Mouse (Mus musculus) MEL (cell line): ENCODE results near the gene Rpl6. TPM values are rescaled to one million over a fixed set of nuclear protein-coding genes. Genes with fewer than 3 reads are reported as not detected.

Source experiments
- DNase-seq: peaks from one replicate; pipeline ENCODE4 v3.0.0; 2011; ENCODE audit warnings: low read depth, low spot score
- H3K27ac ChIP-seq: 2 replicates; pipeline ENCODE4 v1.5.1; 2012; ENCODE audit warnings: low read depth, mild to moderate bottlenecking, control low read depth, low read length, moderate library complexity; ENCODE audit not compliant: control insufficient read depth
- H3K27me3 ChIP-seq, 2 experiments: fragments of 150-350 bp in 1 of 2; sonication (generic) in 1 of 2; 2 replicates each; pipeline ENCODE4 v1.6.1; 2012; ENCODE audit warnings: low read length in 2 of 2, mild to moderate bottlenecking in 2 of 2, improper control_type of control experiment in 1 of 2, moderate library complexity in 1 of 2; ENCODE audit not compliant: insufficient read depth in 2 of 2, control insufficient read depth in 1 of 2
- H3K36me3 ChIP-seq, 2 experiments: 2 replicates each; pipeline ENCODE4 v1.6.1; 2012 to 2014; ENCODE audit warnings: low read length in 2 of 2, improper control_type of control experiment in 1 of 2, inconsistent platforms in 1 of 2, mild to moderate bottlenecking in 1 of 2; ENCODE audit not compliant: insufficient read depth in 2 of 2, control insufficient read depth in 1 of 2
- H3K4me1 ChIP-seq, 2 experiments: fragments of 150-350 bp in 1 of 2; sonication (generic) in 1 of 2; 2 replicates each; pipeline ENCODE4 v1.6.1; 2012; ENCODE audit warnings: low read length in 2 of 2, improper control_type of control experiment in 1 of 2, mild to moderate bottlenecking in 1 of 2; ENCODE audit not compliant: insufficient read depth in 2 of 2, control insufficient read depth in 1 of 2
- H3K4me3 ChIP-seq, 2 experiments: fragments of 150-350 bp in 1 of 2; sonication (generic) in 1 of 2; 2 replicates each; pipeline ENCODE4 v1.5.1; 2012; ENCODE audit warnings: low read depth in 2 of 2, low read length in 2 of 2, mild to moderate bottlenecking in 2 of 2, moderate library complexity in 2 of 2, control low read depth in 1 of 2, improper control_type of control experiment in 1 of 2; ENCODE audit not compliant: control insufficient read depth in 1 of 2, insufficient read depth in 1 of 2
- H3K79me2 ChIP-seq: 2 replicates; pipeline ENCODE4 v1.6.1; 2012; ENCODE audit warnings: mild to moderate bottlenecking, low read length, moderate library complexity; ENCODE audit not compliant: control insufficient read depth, poor library complexity, insufficient read depth
- H3K9ac ChIP-seq: 2 replicates; pipeline ENCODE4 v1.6.1; 2012; ENCODE audit warnings: low read depth, mild to moderate bottlenecking, control low read depth, low read length, moderate library complexity; ENCODE audit not compliant: control insufficient read depth, poor library complexity, severe bottlenecking
- H3K9me3 ChIP-seq: fragments of 150-350 bp; sonication (generic); replicated peaks from 2 replicates; pipeline ENCODE4 v1.6.1; 2012; ENCODE audit warnings: mild to moderate bottlenecking, low read length, improper control_type of control experiment, moderate library complexity; ENCODE audit not compliant: insufficient read depth
- BHLHE40 ChIP-seq: IDR thresholded peaks from 2 replicates; pipeline ENCODE4 v1.6.1; 2012; ENCODE audit warnings: low read depth, mild to moderate bottlenecking, inconsistent platforms, low read length, improper control_type of control experiment, borderline replicate concordance
- CHD1 ChIP-seq: IDR thresholded peaks from 2 replicates; pipeline ENCODE4 v1.6.1; 2012; ENCODE audit warnings: low read depth, mild to moderate bottlenecking, inconsistent platforms, low read length, improper control_type of control experiment
- CHD2 ChIP-seq: IDR thresholded peaks from 2 replicates; pipeline ENCODE4 v1.6.1; 2011; ENCODE audit warnings: low read length, improper control_type of control experiment
- CTCF ChIP-seq, 3 experiments: IDR thresholded peaks in 2 of 3; conservative IDR thresholded peaks in 1 of 3; 2 replicates each; pipeline ENCODE4 v1.5.1; 2011 to 2012; ENCODE audit warnings: low read length in 3 of 3, low read depth in 2 of 3, mild to moderate bottlenecking in 2 of 3, improper control_type of control experiment in 1 of 3, inconsistent platforms in 1 of 3, mixed read lengths in 1 of 3, moderate library complexity in 1 of 3; ENCODE audit not compliant: control insufficient read depth in 1 of 3, insufficient read depth in 1 of 3, poor library complexity in 1 of 3, severe bottlenecking in 1 of 3
- ELF1 ChIP-seq: IDR thresholded peaks from 2 replicates; pipeline ENCODE4 v1.6.1; 2014; ENCODE audit warnings: low read depth, mild to moderate bottlenecking, inconsistent platforms, low read length, improper control_type of control experiment, moderate library complexity
- EP300 ChIP-seq, 2 experiments: IDR thresholded peaks; 2 replicates each; pipeline ENCODE4 v1.6.1; 2011; ENCODE audit warnings: improper control_type of control experiment in 2 of 2, low read length in 2 of 2, low read depth in 1 of 2, mild to moderate bottlenecking in 1 of 2
- ETS1 ChIP-seq: IDR thresholded peaks from 2 replicates; pipeline ENCODE4 v1.6.1; 2012; ENCODE audit warnings: low read depth, mild to moderate bottlenecking, inconsistent platforms, low read length, improper control_type of control experiment, moderate library complexity
- GABPA ChIP-seq: IDR thresholded peaks from 2 replicates; pipeline ENCODE4 v1.6.1; 2012; ENCODE audit warnings: low read depth, mild to moderate bottlenecking, inconsistent platforms, low read length, improper control_type of control experiment, moderate library complexity
- GATA1 ChIP-seq: IDR thresholded peaks from 2 replicates; pipeline ENCODE4 v1.6.1; 2011; ENCODE audit warnings: low read depth, low read length, improper control_type of control experiment
- HCFC1 ChIP-seq: IDR thresholded peaks from 2 replicates; pipeline ENCODE4 v1.6.1; 2012; ENCODE audit warnings: low read depth, mild to moderate bottlenecking, inconsistent platforms, low read length, improper control_type of control experiment, moderate library complexity
- KAT2A ChIP-seq: conservative IDR thresholded peaks from 2 replicates; pipeline ENCODE4 v1.6.1; 2012; ENCODE audit warnings: low read depth, low read length, improper control_type of control experiment, inconsistent platforms
- MAFK ChIP-seq: IDR thresholded peaks from 2 replicates; pipeline ENCODE4 v1.6.1; 2011; ENCODE audit warnings: low read depth, mild to moderate bottlenecking, low read length, improper control_type of control experiment, borderline replicate concordance
- MAZ ChIP-seq: IDR thresholded peaks from 2 replicates; pipeline ENCODE4 v1.6.1; 2012; ENCODE audit warnings: low read depth, mild to moderate bottlenecking, inconsistent platforms, low read length, improper control_type of control experiment
- MEF2A ChIP-seq: IDR thresholded peaks from 2 replicates; pipeline ENCODE4 v1.6.1; 2014; ENCODE audit warnings: low read depth, mild to moderate bottlenecking, inconsistent platforms, low read length, improper control_type of control experiment; ENCODE audit not compliant: poor library complexity, insufficient replicate concordance, severe bottlenecking; ENCODE audit errors: extremely low read depth
- MXI1 ChIP-seq: IDR thresholded peaks from 2 replicates; pipeline ENCODE4 v1.6.1; 2011; ENCODE audit warnings: mild to moderate bottlenecking, low read depth, low read length, improper control_type of control experiment
- MYB ChIP-seq: IDR thresholded peaks from 2 replicates; pipeline ENCODE4 v1.6.1; 2011; ENCODE audit warnings: mild to moderate bottlenecking, low read depth, low read length, improper control_type of control experiment
- MYC ChIP-seq: IDR thresholded peaks from 2 replicates; pipeline ENCODE4 v1.6.1; 2011; ENCODE audit warnings: low read depth, mild to moderate bottlenecking, low read length, improper control_type of control experiment, moderate library complexity
- POLR2AphosphoS2 ChIP-seq: IDR thresholded peaks from 2 replicates; pipeline ENCODE4 v1.6.1; 2011; ENCODE audit warnings: low read length, improper control_type of control experiment
- RAD21 ChIP-seq: IDR thresholded peaks from 2 replicates; pipeline ENCODE4 v1.6.1; 2011; ENCODE audit warnings: mild to moderate bottlenecking, low read depth, low read length, improper control_type of control experiment
- RCOR1 ChIP-seq: IDR thresholded peaks from 2 replicates; pipeline ENCODE4 v1.6.1; 2012; ENCODE audit warnings: low read depth, mild to moderate bottlenecking, inconsistent platforms, low read length, improper control_type of control experiment
- SIN3A ChIP-seq: IDR thresholded peaks from 2 replicates; pipeline ENCODE4 v1.6.1; 2012; ENCODE audit warnings: low read length, improper control_type of control experiment, inconsistent platforms
- TAL1 ChIP-seq: IDR thresholded peaks from 2 replicates; pipeline ENCODE4 v1.6.1; 2012; ENCODE audit warnings: mild to moderate bottlenecking, inconsistent platforms, low read length, moderate library complexity, mixed read lengths
- TCF12 ChIP-seq: IDR thresholded peaks from 2 replicates; pipeline ENCODE4 v1.6.1; 2014; ENCODE audit warnings: low read depth, mild to moderate bottlenecking, inconsistent platforms, low read length, improper control_type of control experiment, moderate library complexity
- USF2 ChIP-seq, 2 experiments: IDR thresholded peaks; 2 replicates each; pipeline ENCODE4 v1.6.1; 2011 to 2012; ENCODE audit warnings: improper control_type of control experiment in 2 of 2, low read length in 2 of 2, borderline replicate concordance in 1 of 2, inconsistent platforms in 1 of 2, low read depth in 1 of 2, mild to moderate bottlenecking in 1 of 2; ENCODE audit not compliant: insufficient read depth in 1 of 2
- ZKSCAN1 ChIP-seq: IDR thresholded peaks from 2 replicates; pipeline ENCODE4 v1.6.1; 2012; ENCODE audit warnings: low read depth, mild to moderate bottlenecking, inconsistent platforms, low read length, improper control_type of control experiment, moderate library complexity
- ZMIZ1 ChIP-seq: IDR thresholded peaks from 2 replicates; pipeline ENCODE4 v1.6.1; 2012; ENCODE audit warnings: low read depth, mild to moderate bottlenecking, inconsistent platforms, low read length, improper control_type of control experiment, moderate library complexity
- polyA plus RNA-seq, 2 experiments: library from polyadenylated mRNA; stranded (reverse) in 1 of 2; unstranded in 1 of 2; fragments of >175 nt in 1 of 2; fragments of >200 nt in 1 of 2; gene quantifications; 2 replicates each; pipeline versions ENCODE4 v1.2.1 to v1.2.4; 2012; ENCODE audit warnings: low replicate concordance in 2 of 2, low read depth in 1 of 2; ENCODE audit not compliant: insufficient read length in 2 of 2, insufficient read depth in 1 of 2, missing spikeins in 1 of 2
- total RNA-seq: library from RNA; depleted of rRNA; stranded (reverse); fragments of 300-350 nt; gene quantifications from 2 replicates; pipeline ENCODE4 v1.2.3, GENCODE M21; 2012

The Rpl6 gene
- total and polyA plus RNA-seq, 3 experiments, result 850 to 2,901 (median 2,779) TPM

GRCm38 (mm10) chr5:121242261-121242660 is 38.0 kb downstream of the Rpl6 start:
- H3K4me3 ChIP-seq, result no peak overlapping the region
- no peak overlapping the region for H3K9ac ChIP-seq
- no peak for DNase-seq
- TF ChIP-seq GABPA, result no peak
- no peak for TF ChIP-seq BHLHE40
- no peak for TF ChIP-seq MAZ
- no peak for TF ChIP-seq ETS1
- no peak for TF ChIP-seq EP300 (IDR thresholded peaks at IDR 0.05; ENCODE audit: low read depth in 1 of 2, low read length in 2 of 2)
- TF ChIP-seq MYB, result no peak
- TF ChIP-seq TCF12, result no peak
- no peak for TF ChIP-seq SIN3A
- TF ChIP-seq CHD2, result no peak
- peaks cover 38 to 53% of the 10 kb centered on the region in 2 experiments for H3K4me1 ChIP-seq
- H3K79me2 ChIP-seq, result peaks cover 22% of the 10 kb centered on the region
- H3K27ac ChIP-seq, result peak overlapping the region; percentile 66
- peaks cover 0 to 57% of the 10 kb centered on the region in 2 experiments; a peak in 2 of 4 replicates for H3K36me3 ChIP-seq
- H3K9me3 ChIP-seq, result no peaks in the 10 kb centered on the region
- no peaks in the 10 kb centered on the region for H3K27me3 ChIP-seq

GRCm38 (mm10) chr5:121242701-121243100 is 38.4 kb downstream of the Rpl6 start:
- no peak overlapping the region for H3K9ac ChIP-seq
- no peaks in the 10 kb centered on the region for H3K9me3 ChIP-seq
- H3K27me3 ChIP-seq, result no peaks in the 10 kb centered on the region
- peak overlapping the region; percentile 66 for H3K27ac ChIP-seq
- TF ChIP-seq ELF1 (no peak), TCF12 (peak; percentile 97), USF2 (IDR thresholded peaks at IDR 0.05; ENCODE audit: borderline replicate concordance in 1 of 2, insufficient read depth in 1 of 2, low read depth in 1 of 2, low read length in 2 of 2) (no peak), POLR2AphosphoS2 (no peak), ZKSCAN1 (no peak), MXI1 (0 out of 2 replicates have a peak, but pooled peaks have one; percentile 32), ZMIZ1 (no peak), GATA1 (peak; percentile 94), CTCF (IDR thresholded peaks at IDR 0.05 in 2 of 3, conservative IDR thresholded peaks at IDR 0.05 in 1 of 3; ENCODE audit: control insufficient read depth in 1 of 3, insufficient read depth in 1 of 3, low read depth in 2 of 3, low read length in 3 of 3, poor library complexity in 1 of 3, severe bottlenecking in 1 of 3) (no peak), MAZ (0 out of 2 replicates have a peak, but pooled peaks have one; percentile 40), GABPA (no peak), EP300 (IDR thresholded peaks at IDR 0.05; ENCODE audit: low read depth in 1 of 2, low read length in 2 of 2) (peak; percentile 91 to 92), SIN3A (peak; percentile 78), CHD1 (no peak), MYC (no peak), MAFK (no peak), KAT2A (0 out of 2 replicates have a peak, but pooled peaks have one; percentile 23), HCFC1 (peak; percentile 20; the same call in 1 of the 2 replicates), RCOR1 (peak; percentile 53; the same call in 1 of the 2 replicates), TAL1 (peak; percentile 97), RAD21 (no peak), ETS1 (peak; percentile 76), MEF2A (no peak), BHLHE40 (peak; percentile 7; the same call in 1 of the 2 replicates)
- H3K4me3 ChIP-seq, result no peak overlapping the region
- peaks cover 36 to 50% of the 10 kb centered on the region in 2 experiments for H3K4me1 ChIP-seq
- peaks cover 0 to 55% of the 10 kb centered on the region in 2 experiments; a peak in 2 of 4 replicates for H3K36me3 ChIP-seq
- peak; percentile 54 for DNase-seq
- H3K79me2 ChIP-seq, result peaks cover 20% of the 10 kb centered on the region
